Mouse (Mus musculus) stomach, postnatal 0 days (tissue): ENCODE measurements around the gene Tppp.

Experiments
- CTCF ChIP-seq: IDR thresholded peaks from 2 replicates; pipeline ENCODE4 v1.5.1; 2016; ENCODE audit warnings: antibody characterized with exemption, low read depth, mild to moderate bottlenecking, moderate library complexity
- EP300 ChIP-seq: optimal IDR thresholded peaks from 2 replicates; pipeline ENCODE3; 2016; ENCODE audit warnings: antibody characterized with exemption

- no peak for TF ChIP-seq CTCF
- no peak for TF ChIP-seq EP300
These were observed 18.9 kb downstream of the Tppp start for GRCm38 (mm10) chr13:74028116-74028515.
